Mouse (Mus musculus) C2C12 (cell line): ENCODE data around the gene Ercc6l2.

Experiments used
- CTCF ChIP-seq: IDR thresholded peaks from one replicate; pipeline ENCODE4 v1.5.1; 2011; ENCODE audit not compliant: control insufficient read depth, insufficient read depth, insufficient read length
- FOSL1 ChIP-seq: IDR thresholded peaks from one replicate; pipeline ENCODE4 v1.8.0; 2011; ENCODE audit warnings: mild to moderate bottlenecking, low read length; ENCODE audit not compliant: poor library complexity, insufficient read depth, severe bottlenecking
- MAX ChIP-seq: IDR thresholded peaks from one replicate; pipeline ENCODE4 v1.6.1; 2011; ENCODE audit warnings: mild to moderate bottlenecking, control low read depth

GRCm38 (mm10) chr13:63927326-63927725, 112.3 kb downstream of the Ercc6l2 start:
- TF ChIP-seq FOSL1 = no peak
- TF ChIP-seq CTCF = no peak
- no peak for TF ChIP-seq MAX
